ENCODE assay signal across 8 mouse cellular contexts in genomic region chr11:48816281-48816781, GRCm38 (mm10). TPM values are rescaled to one million over a fixed set of nuclear protein-coding genes. Genes with fewer than 3 reads are reported as not detected.
DNase-seq lines count a peak whose midpoint lies in the region; ATAC-seq and TF ChIP-seq lines count a peak whose summit lies in the region.

No protein-coding gene starts in this region.

- no peaks in the 10 kb centered on the region for H3K27me3 ChIP-seq in heart, embryonic 15.5 days
- no peaks in the 10 kb centered on the region for H3K27me3 ChIP-seq in lung, embryonic 15.5 days

- H3K36me3 ChIP-seq in heart, embryonic 15.5 days, result peaks cover 27% of the 10 kb centered on the region
- H3K36me3 ChIP-seq in lung, embryonic 15.5 days, result peaks cover 19% of the 10 kb centered on the region

- no peak for TF ChIP-seq CTCF in cortical plate, adult 2 months (IDR thresholded peaks at IDR 0.05; ENCODE audit: extremely low read depth, insufficient read depth, low read length)
- TF ChIP-seq CTCF in olfactory bulb, adult 2 months (IDR thresholded peaks at IDR 0.05; ENCODE audit: insufficient read depth, low read depth, low read length), result no peak

- peak overlapping the region; percentile 81 for H3K4me2 ChIP-seq in heart, embryonic 15.5 days
- H3K4me2 ChIP-seq in lung, embryonic 15.5 days, result peak overlapping the region; percentile 77

- peak overlapping the region; percentile 82 for H3K4me3 ChIP-seq in cortical plate, adult 2 months (ENCODE audit: insufficient read depth, low read length)
- H3K4me3 ChIP-seq in heart, embryonic 15.5 days, result peak overlapping the region; percentile 89
- H3K4me3 ChIP-seq in lung, embryonic 15.5 days, result peak overlapping the region; percentile 82
- H3K4me3 ChIP-seq in olfactory bulb, adult 2 months (ENCODE audit: insufficient read depth, low read depth, low read length), result peak overlapping the region; percentile 96

- H3K4me1 ChIP-seq in cortical plate, adult 2 months (ENCODE audit: control insufficient read depth, insufficient read depth, low read length), result peaks cover 6% of the 10 kb centered on the region
- H3K4me1 ChIP-seq in heart, embryonic 15.5 days (replicated peaks), result peaks cover 25% of the 10 kb centered on the region
- H3K4me1 ChIP-seq in lung, embryonic 15.5 days, result peaks cover 24% of the 10 kb centered on the region
- H3K4me1 ChIP-seq in olfactory bulb, adult 2 months (ENCODE audit: control insufficient read depth, insufficient read depth, low read length), result peaks cover 10% of the 10 kb centered on the region

- H3K27ac ChIP-seq in cortical plate, adult 2 months (ENCODE audit: insufficient read depth, low read length), result no peak overlapping the region
- peak overlapping the region; percentile 99 for H3K27ac ChIP-seq in heart, embryonic 15.5 days
- peak overlapping the region; percentile 99 for H3K27ac ChIP-seq in lung, embryonic 15.5 days
- H3K27ac ChIP-seq in olfactory bulb, adult 2 months (ENCODE audit: insufficient read depth, low read depth, low read length), result no peak overlapping the region

- peak; percentile 8; the same call in 1 of the 2 replicates for ATAC-seq in heart, embryonic 15.5 days (replicated peaks; ENCODE audit: insufficient number of reproducible peaks, insufficient read depth, low FRiP score, low read depth)
- peak; percentile 27 for ATAC-seq in lung, embryonic 15.5 days (ENCODE audit: borderline replicate concordance, extremely low read depth, low FRiP score, low TSS enrichment)

- 2% methylated on average over 20 of the region's 23 CpGs for WGBS in heart, embryonic 15.5 days
- WGBS in lung, embryonic 15.5 days, result 4% methylated on average over 23 of the region's 23 CpGs
- 1% methylated on average over 22 of the region's 23 CpGs for WGBS in olfactory bulb, adult 2 months

- H3K9me3 ChIP-seq in heart, embryonic 15.5 days (replicated peaks), result no peaks in the 10 kb centered on the region
- H3K9me3 ChIP-seq in lung, embryonic 15.5 days, result no peaks in the 10 kb centered on the region

- peak; percentile 38 to 68 for DNase-seq in thymus, adult 18-20 months
- DNase-seq in thymus, postnatal 4 days, result no peak
- DNase-seq in kidney, postnatal 10 days, result peak; percentile 68
- DNase-seq in urinary bladder, postnatal 25 days (ENCODE audit: low spot score), result no peak

- H3K9ac ChIP-seq in heart, embryonic 15.5 days, result peak overlapping the region; percentile 92
- peak overlapping the region; percentile 94 for H3K9ac ChIP-seq in lung, embryonic 15.5 days

- no peak for TF ChIP-seq POLR2A in cortical plate, adult 2 months (IDR thresholded peaks at IDR 0.05; ENCODE audit: extremely low read depth, insufficient read depth, low read length)
- no peak for TF ChIP-seq POLR2A in olfactory bulb, adult 2 months (IDR thresholded peaks at IDR 0.05; ENCODE audit: insufficient read depth, low read depth, low read length)

RNA-seq across cellular contexts. Expression of gene Trim41, which starts 0.8 kb away (rescaled TPM):
- 43.1 and 46.7 TPM in 2 replicates for polyA plus RNA-seq in cortical plate, adult 2 months (2012; rRNA removed)
- 4.3 TPM in 2 replicates for polyA plus RNA-seq in heart, embryonic 15.5 days (2015; fragmentation: Nextera tagmentation; extraction: Ambion mirVana)
- 5.4 and 5.7 TPM in 2 replicates for polyA plus RNA-seq in lung, embryonic 15.5 days (2015; fragmentation: Nextera tagmentation; extraction: Ambion mirVana)
- not detected in 2 replicates for polyA plus RNA-seq in olfactory bulb, adult 2 months (2012; ENCODE audit: insufficient read depth, insufficient read length, low replicate concordance, missing spikeins)

RNA-seq across cellular contexts. Expression of gene Trim7, which starts 9.6 kb away (rescaled TPM):
- 4.2 and 4.3 TPM in 2 replicates for polyA plus RNA-seq in cortical plate, adult 2 months (2012; rRNA removed)
- 0.75 and 0.84 TPM in 2 replicates for polyA plus RNA-seq in heart, embryonic 15.5 days (2015; fragmentation: Nextera tagmentation; extraction: Ambion mirVana)
- 0.54 and 1.1 TPM in 2 replicates for polyA plus RNA-seq in lung, embryonic 15.5 days (2015; fragmentation: Nextera tagmentation; extraction: Ambion mirVana)
- not detected in 2 replicates for polyA plus RNA-seq in olfactory bulb, adult 2 months (2012; ENCODE audit: insufficient read depth, insufficient read length, low replicate concordance, missing spikeins)

RNA-seq across cellular contexts. Expression of gene Gm12184, which starts 10.1 kb away (rescaled TPM):
- 33.8 and 40.1 TPM in 2 replicates for polyA plus RNA-seq in cortical plate, adult 2 months (2012; rRNA removed)
- 3.2 and 3.7 TPM in 2 replicates for polyA plus RNA-seq in heart, embryonic 15.5 days (2015; fragmentation: Nextera tagmentation; extraction: Ambion mirVana)
- polyA plus RNA-seq in lung, embryonic 15.5 days (2015; fragmentation: Nextera tagmentation; extraction: Ambion mirVana), result 3.0 and 8.2 TPM in 2 replicates
- not detected in 2 replicates for polyA plus RNA-seq in olfactory bulb, adult 2 months (2012; ENCODE audit: insufficient read depth, insufficient read length, low replicate concordance, missing spikeins)

RNA-seq across cellular contexts. Expression of gene Rack1, which starts 16.2 kb away (rescaled TPM):
- 447 and 464 TPM in 2 replicates for polyA plus RNA-seq in cortical plate, adult 2 months (2012; rRNA removed)
- 338 and 387 TPM in 2 replicates for polyA plus RNA-seq in heart, embryonic 15.5 days (2015; fragmentation: Nextera tagmentation; extraction: Ambion mirVana)
- polyA plus RNA-seq in lung, embryonic 15.5 days (2015; fragmentation: Nextera tagmentation; extraction: Ambion mirVana), result 699 and 713 TPM in 2 replicates
- 2,873 TPM in 1 of 2 replicates, not detected in the other for polyA plus RNA-seq in olfactory bulb, adult 2 months (2012; ENCODE audit: insufficient read depth, insufficient read length, low replicate concordance, missing spikeins)

RNA-seq across cellular contexts. Expression of gene Irgm1, which starts 55.2 kb away (rescaled TPM):
- 9.5 and 11.4 TPM in 2 replicates for polyA plus RNA-seq in cortical plate, adult 2 months (2012; rRNA removed)
- polyA plus RNA-seq in heart, embryonic 15.5 days (2015; fragmentation: Nextera tagmentation; extraction: Ambion mirVana), result 8.9 and 13.6 TPM in 2 replicates
- 9.6 and 11.8 TPM in 2 replicates for polyA plus RNA-seq in lung, embryonic 15.5 days (2015; fragmentation: Nextera tagmentation; extraction: Ambion mirVana)
- polyA plus RNA-seq in olfactory bulb, adult 2 months (2012; ENCODE audit: insufficient read depth, insufficient read length, low replicate concordance, missing spikeins), result 204 TPM in 1 of 2 replicates, not detected in the other

Comparison
In these comparisons a context has a peak if more than half of its experiments do, and no peak if none do; other contexts are left out.
1. DNase-seq: peak in thymus, adult 18-20 months (2 of 2) and kidney, postnatal 10 days (single experiment); none in thymus, postnatal 4 days (single experiment) and urinary bladder, postnatal 25 days (single experiment).
2. H3K27ac ChIP-seq: peak in heart, embryonic 15.5 days (single experiment) and lung, embryonic 15.5 days (single experiment); none in cortical plate, adult 2 months (single experiment) and olfactory bulb, adult 2 months (single experiment).
3. Peak in every context shown above with its lines, with median percentiles within 50 percentile points of each other: H3K4me3 ChIP-seq.